Mouse (Mus musculus) ES-Bruce4 (cell line): ENCODE results near the gene Tll2. TPM values are rescaled to one million over a fixed set of nuclear protein-coding genes. Genes with fewer than 3 reads are reported as not detected.

Source experiments
- H3K27ac ChIP-seq: 2 replicates; pipeline ENCODE4 v1.5.1; 2012; ENCODE audit warnings: low read length, inconsistent platforms; ENCODE audit not compliant: insufficient read depth
- H3K27me3 ChIP-seq: 2 replicates; pipeline ENCODE4 v1.6.1; 2012; ENCODE audit warnings: mild to moderate bottlenecking, low read length, inconsistent platforms; ENCODE audit not compliant: control insufficient read depth, poor library complexity, insufficient read depth, severe bottlenecking
- H3K36me3 ChIP-seq: 2 replicates; pipeline ENCODE4 v1.6.1; 2012; ENCODE audit warnings: inconsistent platforms, mild to moderate bottlenecking, low read length, moderate library complexity; ENCODE audit not compliant: control insufficient read depth, poor library complexity, insufficient read depth, severe bottlenecking
- H3K4me1 ChIP-seq: one replicate; pipeline ENCODE4 v1.8.1; 2011; ENCODE audit warnings: low read length; ENCODE audit not compliant: control insufficient read depth, insufficient read depth
- H3K4me3 ChIP-seq: 2 replicates; pipeline ENCODE4 v1.5.1; 2011; ENCODE audit warnings: low read depth, mild to moderate bottlenecking, low read length
- H3K9ac ChIP-seq: 2 replicates; pipeline ENCODE4 v1.6.1; 2012; ENCODE audit warnings: low read depth, mild to moderate bottlenecking, inconsistent platforms; ENCODE audit not compliant: poor library complexity, severe bottlenecking
- H3K9me3 ChIP-seq: replicated peaks from 2 replicates; pipeline ENCODE4 v1.6.1; 2012; ENCODE audit warnings: mild to moderate bottlenecking, low read length, inconsistent platforms; ENCODE audit not compliant: control insufficient read depth, poor library complexity, insufficient read depth, severe bottlenecking
- CTCF ChIP-seq: IDR thresholded peaks from one replicate; pipeline ENCODE4 v1.8.1; 2011; ENCODE audit warnings: low read depth, low read length
- EP300 ChIP-seq: IDR thresholded peaks from 2 replicates; pipeline ENCODE4 v1.6.1; 2011; ENCODE audit warnings: low read depth, low read length; ENCODE audit not compliant: insufficient read depth
- POLR2A ChIP-seq: IDR thresholded peaks from one replicate; pipeline ENCODE4 v1.8.1; 2011; ENCODE audit warnings: low read length; ENCODE audit not compliant: insufficient read depth
- polyA plus RNA-seq: library from polyadenylated mRNA; stranded (reverse); fragments of >200 nt; gene quantifications from 2 replicates; pipeline ENCODE4 v1.2.4, GENCODE M21; 2011; ENCODE audit warnings: low read depth; ENCODE audit not compliant: missing spikeins, insufficient read depth, insufficient read length

The Tll2 gene
- polyA plus RNA-seq, 1 experiment, result not detected

GRCm38 (mm10) chr19:41045091-41045770 lies 161.4 kb downstream of the Tll2 start:
- no peak for TF ChIP-seq EP300
- TF ChIP-seq CTCF, result no peak
- no peak for TF ChIP-seq POLR2A
- Histone ChIP-seq H3K36me3 (no peaks in the 10 kb centered on the region), H3K27me3 (no peaks in the 10 kb centered on the region), H3K27ac (no peak overlapping the region), H3K4me3 (no peak overlapping the region), H3K9me3 (no peaks in the 10 kb centered on the region; the same call in 1 of the 2 replicates), H3K9ac (no peak overlapping the region), H3K4me1 (no peaks in the 10 kb centered on the region)

DNA sequence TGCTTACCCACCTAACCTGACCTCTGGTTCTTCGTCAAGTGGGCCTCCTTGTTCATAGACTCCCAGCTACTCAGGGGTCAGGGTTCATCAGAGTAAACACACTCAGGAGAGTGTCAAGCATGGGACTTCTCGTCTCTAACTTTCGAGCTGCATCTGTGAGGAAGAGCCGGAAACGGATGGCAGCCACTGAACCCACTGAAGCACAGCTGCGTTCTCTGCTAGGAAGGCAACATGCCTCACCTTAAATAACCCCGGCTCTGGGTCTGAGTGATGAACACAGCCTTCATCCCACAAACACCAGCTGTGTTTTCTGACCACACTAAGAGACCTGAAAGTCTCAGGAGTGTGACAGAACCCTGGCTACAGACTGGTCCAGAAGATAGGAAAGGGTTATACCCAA lies 167.5 kb downstream of the Tll2 start:
- no peak overlapping the region for H3K4me3 ChIP-seq
- H3K27me3 ChIP-seq, result no peaks in the 10 kb centered on the region
- no peak overlapping the region for H3K27ac ChIP-seq
- no peaks in the 10 kb centered on the region for H3K4me1 ChIP-seq
- no peak overlapping the region for H3K9ac ChIP-seq
- no peaks in the 10 kb centered on the region for H3K36me3 ChIP-seq
- TF ChIP-seq CTCF, result no peak
- no peak for TF ChIP-seq EP300
- no peak for TF ChIP-seq POLR2A
- no peaks in the 10 kb centered on the region; the same call in 1 of the 2 replicates for H3K9me3 ChIP-seq

DNA sequence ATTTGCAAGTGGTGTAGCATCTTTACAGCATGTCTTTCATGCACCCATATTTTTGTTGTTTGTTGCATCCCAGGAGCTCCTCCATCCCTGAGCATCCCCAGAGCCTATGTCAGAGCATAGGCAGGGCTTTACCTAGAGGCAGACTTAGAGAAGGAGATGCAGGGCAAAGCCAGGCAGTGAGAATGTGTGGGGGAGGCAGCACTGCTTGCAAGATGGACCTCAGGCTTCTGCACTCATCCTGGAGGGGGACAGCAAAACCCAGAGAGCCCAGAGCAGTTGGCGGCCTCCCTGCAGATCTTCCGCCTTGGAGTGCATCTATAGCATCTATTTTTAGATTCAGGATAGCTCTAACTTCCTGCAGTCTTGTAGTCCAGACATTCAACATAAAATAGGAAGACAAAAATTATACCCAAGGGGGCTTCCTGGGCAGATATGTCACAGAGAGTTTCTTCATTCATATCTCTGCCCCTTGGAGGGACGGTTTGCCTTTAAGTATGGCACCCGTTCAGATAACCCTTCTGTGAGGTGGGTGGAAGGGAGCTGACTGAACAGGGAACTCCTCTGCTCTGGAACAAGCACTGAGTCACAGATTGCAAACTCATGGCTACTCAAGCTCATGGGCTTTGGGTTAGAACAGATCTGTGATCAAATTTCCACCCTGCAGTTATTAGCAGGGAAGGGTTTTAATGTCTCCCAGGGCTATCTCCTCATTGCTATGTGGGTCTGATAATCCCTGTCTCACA lies 170.7 kb downstream of the Tll2 start:
- Histone ChIP-seq H3K27ac (no peak overlapping the region), H3K4me1 (no peaks in the 10 kb centered on the region), H3K36me3 (no peaks in the 10 kb centered on the region), H3K9ac (no peak overlapping the region), H3K9me3 (no peaks in the 10 kb centered on the region; the same call in 1 of the 2 replicates), H3K4me3 (no peak overlapping the region), H3K27me3 (no peaks in the 10 kb centered on the region)
- TF ChIP-seq CTCF (no peak), POLR2A (no peak), EP300 (no peak)

Other genes starting within 250 kb of the Tll2 start
- 6.0 and 7.6 TPM in 2 replicates for gene Blnk, start 212.3 kb downstream of the Tll2 start, polyA plus RNA-seq
- gene Dntt, start 177.6 kb downstream of the Tll2 start, polyA plus RNA-seq, result not detected in 2 replicates
- not detected in 2 replicates for gene Opalin, start 129.7 kb downstream of the Tll2 start, polyA plus RNA-seq
- 115 and 121 TPM in 2 replicates for gene Tm9sf3, start 57.2 kb upstream of the Tll2 start, polyA plus RNA-seq
- gene Pik3ap1, start 178.3 kb upstream of the Tll2 start, polyA plus RNA-seq, result 0.16 and 0.38 TPM in 2 replicates